Mouse (Mus musculus): ENCODE data around the gene Serpina12.

DNA sequence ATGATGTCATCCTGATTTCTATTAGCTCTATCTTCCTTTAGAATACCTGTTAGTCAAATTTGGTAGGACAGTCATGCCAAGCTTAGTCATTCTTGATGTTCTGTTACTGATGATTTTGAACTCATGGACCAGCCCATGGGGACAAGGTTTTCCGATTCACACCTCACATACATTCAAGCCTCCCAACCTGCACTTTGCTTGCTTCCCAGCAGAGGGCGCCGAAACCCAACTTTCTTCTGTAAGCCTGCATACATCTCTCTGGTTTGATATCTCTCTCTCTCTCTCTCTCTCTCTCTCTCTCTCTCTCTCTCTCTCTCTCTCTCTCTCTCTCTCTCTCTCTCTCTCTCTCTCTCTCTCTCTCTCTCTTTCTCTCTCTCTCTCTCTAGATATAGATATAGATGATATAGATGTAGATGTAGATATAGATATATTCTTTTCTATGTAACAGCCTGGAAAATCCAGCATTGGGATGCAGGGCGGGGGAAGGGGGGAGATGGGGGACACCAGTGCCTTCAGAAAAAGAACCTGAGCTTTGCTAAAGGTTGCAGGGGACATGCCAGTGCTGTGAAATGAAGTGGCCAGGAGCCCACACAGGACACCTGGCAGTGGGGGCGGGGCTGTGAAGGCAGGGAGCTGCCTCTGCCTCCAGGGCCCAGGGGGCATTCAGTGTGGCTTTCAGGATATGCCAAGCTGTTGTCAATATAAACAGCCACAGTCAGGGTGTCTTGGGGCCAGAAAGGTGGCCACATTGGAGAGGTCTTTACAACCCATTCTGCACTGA, 48.8 kb downstream of the Serpina12 start:
- TF ChIP-seq POLR2A (IDR thresholded peaks at IDR 0.05; ENCODE audit: borderline replicate concordance, extremely low read depth, low read depth, low read length) (no peak), CTCF (IDR thresholded peaks at IDR 0.05; ENCODE audit: insufficient read depth, low read length) (peak; percentile 92)

All from lung, adult 2 months (tissue).